Mouse (Mus musculus) cortical plate, adult 2 months (tissue): ENCODE data around the gene Slc1a4.

Experiments
- CTCF ChIP-seq: fragments of 200-500 bp; IDR thresholded peaks from 2 replicates; pipeline ENCODE4 v1.5.1; 2011; ENCODE audit warnings: mild to moderate bottlenecking, control low read depth, low read length; ENCODE audit not compliant: insufficient read depth; ENCODE audit errors: extremely low read depth
- POLR2A ChIP-seq: fragments of 200-500 bp; IDR thresholded peaks from 2 replicates; pipeline ENCODE4 v1.6.1; 2011; ENCODE audit warnings: mild to moderate bottlenecking, low read length, control low read depth; ENCODE audit not compliant: insufficient read depth; ENCODE audit errors: extremely low read depth

DNA sequence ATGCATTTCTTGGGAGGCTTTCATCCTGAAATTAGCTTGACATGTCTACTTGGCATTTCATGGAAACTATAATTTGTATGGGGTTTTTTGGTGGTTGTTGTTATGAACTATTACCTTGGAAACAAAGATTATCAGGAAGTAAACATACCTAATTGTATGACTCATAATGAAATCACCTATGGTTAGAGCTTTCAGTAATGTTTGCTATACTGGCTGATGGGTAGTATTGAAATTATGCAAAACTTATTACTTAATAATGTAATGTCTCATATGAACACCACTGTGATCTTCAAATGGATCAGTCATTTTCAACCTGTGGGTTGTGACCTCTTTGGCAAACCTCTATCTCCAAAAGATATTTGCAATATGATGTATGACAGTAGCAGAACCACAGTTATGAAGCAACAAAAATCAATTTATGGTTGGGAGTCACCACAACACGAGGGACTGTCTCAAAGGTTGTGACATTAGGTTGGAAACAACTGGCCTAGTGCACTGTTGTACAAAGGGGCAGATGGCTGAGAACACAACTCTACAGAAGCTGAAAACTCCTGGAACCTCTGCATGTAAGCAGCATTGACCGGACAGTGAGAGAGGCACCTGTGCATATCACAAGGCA is 49.8 kb downstream of the Slc1a4 start:
- TF ChIP-seq POLR2A: no peak
- TF ChIP-seq CTCF: no peak
